Mouse (Mus musculus): Measurements from ENCODE around the gene Igf1. TPM values are rescaled to one million over a fixed set of nuclear protein-coding genes. Genes with fewer than 3 reads are reported as not detected.

Igf1 gene
- polyA plus RNA-seq, 1 experiment = 73.2 TPM

- peak overlapping the region; percentile 66; the same call in 1 of the 2 replicates for H3K27ac ChIP-seq (ENCODE audit: insufficient read depth, low read length)
- H3K4me1 ChIP-seq (ENCODE audit: control insufficient read depth, insufficient read depth, low read length) = peaks cover 15% of the 10 kb centered on the region
- H3K4me3 ChIP-seq (ENCODE audit: insufficient read depth, low read length) = peak overlapping the region; percentile 49
- no peak for TF ChIP-seq POLR2A (IDR thresholded peaks at IDR 0.05; ENCODE audit: low read depth, low read length)
- no peak for TF ChIP-seq CTCF (IDR thresholded peaks at IDR 0.05; ENCODE audit: borderline replicate concordance, insufficient read depth, low read length)
Measured at GRCm38 (mm10) chr10:87859453-87859852, 1.4 kb downstream of the Igf1 start.

- Histone ChIP-seq H3K4me1 (ENCODE audit: control insufficient read depth, insufficient read depth, low read length) (peaks cover 15% of the 10 kb centered on the region), H3K27ac (ENCODE audit: insufficient read depth, low read length) (peak overlapping the region; percentile 66; the same call in 1 of the 2 replicates), H3K4me3 (ENCODE audit: insufficient read depth, low read length) (peak overlapping the region; percentile 49)
- TF ChIP-seq POLR2A (IDR thresholded peaks at IDR 0.05; ENCODE audit: low read depth, low read length) (no peak; the same call in 1 of the 2 replicates), CTCF (IDR thresholded peaks at IDR 0.05; ENCODE audit: borderline replicate concordance, insufficient read depth, low read length) (no peak)
Measured at GRCm38 (mm10) chr10:87860181-87861103, 2.4 kb downstream of the Igf1 start.

- TF ChIP-seq CTCF (IDR thresholded peaks at IDR 0.05; ENCODE audit: borderline replicate concordance, insufficient read depth, low read length) = no peak
- Histone ChIP-seq H3K27ac (ENCODE audit: insufficient read depth, low read length) (no peak overlapping the region; the same call in 1 of the 2 replicates), H3K4me1 (ENCODE audit: control insufficient read depth, insufficient read depth, low read length) (peaks cover 15% of the 10 kb centered on the region), H3K4me3 (ENCODE audit: insufficient read depth, low read length) (peak overlapping the region; percentile 49)
Measured at GRCm38 (mm10) chr10:87861104-87861455, 3.0 kb downstream of the Igf1 start.

GRCm38 (mm10) chr10:87862899-87863298 lies 4.8 kb downstream of the Igf1 start:
- Histone ChIP-seq H3K4me3 (ENCODE audit: insufficient read depth, low read length) (no peak overlapping the region), H3K4me1 (ENCODE audit: control insufficient read depth, insufficient read depth, low read length) (peaks cover 12% of the 10 kb centered on the region), H3K27ac (ENCODE audit: insufficient read depth, low read length) (no peak overlapping the region; the same call in 1 of the 2 replicates)
- TF ChIP-seq POLR2A (IDR thresholded peaks at IDR 0.05; ENCODE audit: low read depth, low read length) (no peak), CTCF (IDR thresholded peaks at IDR 0.05; ENCODE audit: borderline replicate concordance, insufficient read depth, low read length) (no peak)

- no peak overlapping the region for H3K4me3 ChIP-seq (ENCODE audit: insufficient read depth, low read length)
- no peak overlapping the region; the same call in 1 of the 2 replicates for H3K27ac ChIP-seq (ENCODE audit: insufficient read depth, low read length)
- no peak for TF ChIP-seq POLR2A (IDR thresholded peaks at IDR 0.05; ENCODE audit: low read depth, low read length)
- TF ChIP-seq CTCF (IDR thresholded peaks at IDR 0.05; ENCODE audit: borderline replicate concordance, insufficient read depth, low read length) = no peak
- peaks cover 9% of the 10 kb centered on the region for H3K4me1 ChIP-seq (ENCODE audit: control insufficient read depth, insufficient read depth, low read length)
Measured at GRCm38 (mm10) chr10:87863326-87863725, 5.3 kb downstream of the Igf1 start.

GRCm38 (mm10) chr10:87865712-87866111 lies 7.6 kb downstream of the Igf1 start:
- Histone ChIP-seq H3K4me3 (ENCODE audit: insufficient read depth, low read length) (no peak overlapping the region), H3K4me1 (ENCODE audit: control insufficient read depth, insufficient read depth, low read length) (peaks cover 7% of the 10 kb centered on the region), H3K27ac (ENCODE audit: insufficient read depth, low read length) (no peak overlapping the region)
- TF ChIP-seq POLR2A (IDR thresholded peaks at IDR 0.05; ENCODE audit: low read depth, low read length) = no peak

- Histone ChIP-seq H3K27ac (ENCODE audit: insufficient read depth, low read length) (no peak overlapping the region), H3K4me1 (ENCODE audit: control insufficient read depth, insufficient read depth, low read length) (peaks cover 7% of the 10 kb centered on the region), H3K4me3 (ENCODE audit: insufficient read depth, low read length) (no peak overlapping the region)
- TF ChIP-seq CTCF (IDR thresholded peaks at IDR 0.05; ENCODE audit: borderline replicate concordance, insufficient read depth, low read length) (no peak), POLR2A (IDR thresholded peaks at IDR 0.05; ENCODE audit: low read depth, low read length) (no peak)
Measured at GRCm38 (mm10) chr10:87866448-87866847, 8.4 kb downstream of the Igf1 start.

GRCm38 (mm10) chr10:87867217-87867616 lies 9.2 kb downstream of the Igf1 start:
- no peak overlapping the region for H3K4me3 ChIP-seq (ENCODE audit: insufficient read depth, low read length)
- H3K4me1 ChIP-seq (ENCODE audit: control insufficient read depth, insufficient read depth, low read length) = peaks cover 13% of the 10 kb centered on the region
- TF ChIP-seq POLR2A (IDR thresholded peaks at IDR 0.05; ENCODE audit: low read depth, low read length) = no peak
- TF ChIP-seq CTCF (IDR thresholded peaks at IDR 0.05; ENCODE audit: borderline replicate concordance, insufficient read depth, low read length) = no peak
- H3K27ac ChIP-seq (ENCODE audit: insufficient read depth, low read length) = no peak overlapping the region

- Histone ChIP-seq H3K4me1 (ENCODE audit: control insufficient read depth, insufficient read depth, low read length) (peaks cover 13% of the 10 kb centered on the region), H3K27ac (ENCODE audit: insufficient read depth, low read length) (no peak overlapping the region), H3K4me3 (ENCODE audit: insufficient read depth, low read length) (no peak overlapping the region)
- no peak for TF ChIP-seq CTCF (IDR thresholded peaks at IDR 0.05; ENCODE audit: borderline replicate concordance, insufficient read depth, low read length)
- no peak for TF ChIP-seq POLR2A (IDR thresholded peaks at IDR 0.05; ENCODE audit: low read depth, low read length)
Measured at GRCm38 (mm10) chr10:87867631-87868030, 9.6 kb downstream of the Igf1 start.

GRCm38 (mm10) chr10:87868349-87869053 lies 10.4 kb downstream of the Igf1 start:
- TF ChIP-seq POLR2A (IDR thresholded peaks at IDR 0.05; ENCODE audit: low read depth, low read length) (no peak), CTCF (IDR thresholded peaks at IDR 0.05; ENCODE audit: borderline replicate concordance, insufficient read depth, low read length) (no peak)
- Histone ChIP-seq H3K4me3 (ENCODE audit: insufficient read depth, low read length) (no peak overlapping the region), H3K27ac (ENCODE audit: insufficient read depth, low read length) (no peak overlapping the region), H3K4me1 (ENCODE audit: control insufficient read depth, insufficient read depth, low read length) (peaks cover 9% of the 10 kb centered on the region)

Data from embryonic fibroblast, embryonic 13.5 days (primary cell).